Mouse (Mus musculus) testis, postnatal 14 days (tissue): ENCODE measurements around the gene Cfap221.

Experiments
- DNase-seq: peaks from one replicate; pipeline ENCODE4 v3.0.0; 2021; ENCODE audit warnings: low spot score

Cfap221 gene

DNA sequence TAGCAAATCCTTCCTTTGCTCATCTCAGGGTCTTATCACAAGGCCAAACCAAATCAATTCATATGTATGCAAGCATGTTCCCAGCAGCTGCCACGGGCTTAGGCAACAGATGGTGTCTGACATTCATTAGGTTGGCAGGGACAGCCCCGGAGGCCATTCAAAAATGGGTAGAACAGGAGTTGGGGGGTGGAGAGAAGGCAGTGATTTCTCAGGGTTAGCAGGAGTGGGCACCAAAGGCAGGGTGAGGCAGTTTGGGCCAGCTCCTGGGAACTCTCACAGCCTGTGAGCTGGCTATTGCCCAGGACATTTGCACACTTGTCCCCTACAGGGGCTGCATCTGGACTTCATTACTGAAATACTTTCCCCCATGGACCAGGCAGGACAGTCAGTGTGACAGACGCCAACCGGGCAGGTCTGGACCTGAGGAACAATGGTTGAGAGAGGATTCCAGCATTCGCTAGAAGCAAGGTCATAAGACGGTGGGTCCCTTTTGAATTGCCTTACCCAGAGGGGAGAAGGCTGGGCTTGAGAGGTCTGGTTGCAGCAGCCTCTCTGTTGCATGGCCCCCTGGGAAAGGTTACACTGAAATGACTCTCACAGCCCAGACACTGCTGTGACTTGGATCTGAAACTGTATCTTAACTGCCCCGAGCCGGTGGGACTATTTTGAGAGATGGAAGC, 94.3 kb downstream of the Cfap221 start:
- DNase-seq = no peak

GRCm38 (mm10) chr1:119899195-119900123, 97.6 kb downstream of the Cfap221 start:
- no peak for DNase-seq

DNA sequence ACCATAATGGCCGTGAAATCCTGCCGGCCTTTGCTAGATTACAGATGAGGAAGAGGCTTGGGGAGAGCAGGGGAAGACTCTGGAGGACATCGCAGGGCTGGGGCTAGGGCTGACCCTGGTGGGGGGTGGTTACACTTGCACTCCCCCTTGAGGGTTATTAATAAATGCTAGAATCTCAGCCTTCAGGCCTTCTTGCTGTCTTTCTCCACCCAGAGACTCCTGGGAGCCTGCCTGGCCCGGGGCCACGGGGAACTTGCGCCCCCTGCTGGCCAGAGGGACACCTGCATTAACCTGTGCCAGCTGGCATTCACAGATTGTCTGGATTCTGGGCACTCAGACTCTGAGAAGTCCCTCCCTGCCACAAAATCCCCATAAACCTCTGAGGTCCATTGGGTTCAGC, 102.1 kb downstream of the Cfap221 start:
- DNase-seq = peak; percentile 42

- DNase-seq = no peak
Observed at GRCm38 (mm10) chr1:119893600-119893999, 103.4 kb downstream of the Cfap221 start.

- DNase-seq = no peak
Observed at GRCm38 (mm10) chr1:119892933-119893332, 104.1 kb downstream of the Cfap221 start.

DNA sequence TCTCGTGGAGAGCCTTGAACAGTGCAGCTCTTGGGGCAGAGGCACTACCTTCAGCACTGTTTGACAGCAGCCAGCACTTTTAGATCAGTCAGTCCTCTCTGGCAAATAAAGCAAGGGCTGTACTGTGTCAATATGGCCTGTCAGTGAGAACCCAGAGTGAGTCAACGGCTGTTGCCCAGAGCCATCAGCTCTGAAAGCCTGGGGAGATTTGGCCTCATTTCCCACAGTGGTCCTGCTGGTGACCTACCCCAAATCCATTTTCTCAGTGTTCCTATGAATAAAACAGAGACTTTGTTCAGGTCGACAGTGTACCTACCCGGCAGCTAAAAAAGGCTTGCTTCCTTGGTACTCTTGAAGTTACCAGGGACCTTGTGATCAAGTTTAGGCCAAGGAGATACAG, 105.2 kb downstream of the Cfap221 start:
- no peak for DNase-seq

GRCm38 (mm10) chr1:119891149-119891548, 105.9 kb downstream of the Cfap221 start:
- no peak for DNase-seq

DNA sequence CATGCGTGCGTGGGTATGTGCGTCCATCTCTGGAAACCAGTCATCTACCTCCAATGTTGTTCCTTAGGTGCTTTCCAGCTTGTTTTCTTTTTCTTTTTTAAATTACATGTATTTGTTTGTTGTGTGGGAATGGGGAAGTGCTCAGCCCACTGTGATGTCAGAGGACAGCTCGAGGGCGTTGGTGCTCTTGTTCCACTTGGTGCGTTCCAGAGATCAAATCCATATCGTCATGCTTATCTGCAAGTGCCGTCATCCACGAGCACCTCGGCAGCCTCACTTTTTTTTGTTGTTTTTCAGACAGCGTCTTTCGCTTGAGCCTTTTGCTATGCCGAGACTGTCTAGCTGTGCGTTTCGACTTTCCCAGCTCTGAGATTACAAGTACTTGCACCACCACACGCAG, 107.7 kb downstream of the Cfap221 start:
- no peak for DNase-seq

DNA sequence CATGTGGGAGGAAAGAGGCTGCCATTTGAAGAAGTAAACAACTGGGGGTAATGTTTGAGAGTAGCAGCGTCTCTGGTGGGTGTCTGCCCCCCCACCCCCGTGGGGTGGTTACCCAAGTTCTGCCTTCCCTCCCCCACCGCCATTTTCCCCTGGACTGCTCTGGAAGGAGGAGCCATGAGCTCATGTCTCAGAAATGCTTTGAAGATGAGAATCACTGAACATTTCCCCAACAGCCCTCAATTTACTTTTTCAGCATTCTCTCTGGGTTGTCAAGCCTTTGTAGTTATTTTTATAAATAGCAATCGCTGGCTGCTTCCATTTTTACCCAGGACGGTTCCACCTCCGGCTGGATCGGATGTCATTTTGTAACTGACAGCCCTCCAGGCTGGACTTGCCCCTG, 110.7 kb downstream of the Cfap221 start:
- no peak for DNase-seq

DNA sequence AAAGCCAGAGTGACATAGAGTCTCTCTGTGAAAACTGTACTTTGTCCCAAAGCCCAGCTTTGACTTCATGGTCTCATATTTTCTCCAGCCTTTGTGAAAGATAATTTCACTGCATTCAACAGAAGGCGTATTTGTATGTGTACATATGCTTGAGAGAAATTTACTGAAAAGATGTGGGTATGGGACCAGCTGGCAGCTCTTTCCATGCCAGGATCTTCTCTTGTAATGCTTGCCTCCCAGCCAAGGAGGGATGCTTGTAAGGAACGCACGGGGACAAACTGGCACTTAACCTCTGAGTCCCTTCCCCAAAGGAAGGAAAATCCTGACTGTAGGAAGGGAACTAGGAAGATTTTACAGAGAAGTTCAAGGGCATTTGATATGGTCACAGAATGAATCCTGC, 112.8 kb downstream of the Cfap221 start:
- no peak for DNase-seq

GRCm38 (mm10) chr1:119878909-119879308, 118.1 kb downstream of the Cfap221 start:
- no peak for DNase-seq

GRCm38 (mm10) chr1:119877469-119877868, 119.6 kb downstream of the Cfap221 start:
- no peak for DNase-seq
